Mouse (Mus musculus): ENCODE measurements around the gene Castor2.

Castor2 gene

DNA sequence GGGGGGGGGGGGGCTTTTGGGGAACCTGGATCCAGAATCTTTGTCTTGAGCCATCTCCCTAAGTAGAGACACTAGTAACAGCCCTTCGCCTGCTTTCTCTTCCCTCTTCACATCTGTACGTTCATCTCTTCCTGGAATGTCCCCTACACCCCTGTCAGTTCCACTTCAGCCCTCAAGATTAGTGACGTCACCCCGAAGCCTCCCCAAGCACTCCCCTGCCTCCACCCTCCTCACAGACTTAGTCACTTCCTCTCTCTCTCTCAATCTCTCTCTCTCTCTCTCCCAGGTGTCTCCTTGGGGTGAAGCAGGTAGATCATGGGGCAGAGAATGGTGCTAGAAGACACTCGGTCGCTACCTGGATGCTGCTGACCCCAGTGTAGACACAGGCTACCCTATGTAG lies 3.2 kb downstream of the Castor2 start:
- no peak for DNase-seq (ENCODE audit: low spot score)

DNA sequence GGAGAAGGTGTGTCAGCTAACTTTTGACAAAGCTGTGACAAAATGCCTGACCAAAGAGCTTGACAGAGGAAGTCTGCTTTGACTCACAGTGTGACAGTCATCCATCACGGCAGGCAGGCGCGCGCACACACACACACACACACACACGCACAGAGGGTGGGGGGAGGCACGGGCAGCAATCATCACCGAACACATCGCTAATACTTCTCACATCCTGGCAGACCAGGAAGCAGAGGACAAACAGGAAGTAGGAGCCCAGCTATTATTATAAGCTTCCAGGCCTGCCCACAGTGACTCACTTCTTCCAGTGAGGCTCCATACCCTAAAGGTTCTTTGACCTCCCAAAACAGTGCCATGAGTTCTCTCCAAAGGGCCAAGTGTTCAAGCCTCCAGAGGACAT lies 6.3 kb downstream of the Castor2 start:
- DNase-seq (ENCODE audit: low spot score): no peak

DNA sequence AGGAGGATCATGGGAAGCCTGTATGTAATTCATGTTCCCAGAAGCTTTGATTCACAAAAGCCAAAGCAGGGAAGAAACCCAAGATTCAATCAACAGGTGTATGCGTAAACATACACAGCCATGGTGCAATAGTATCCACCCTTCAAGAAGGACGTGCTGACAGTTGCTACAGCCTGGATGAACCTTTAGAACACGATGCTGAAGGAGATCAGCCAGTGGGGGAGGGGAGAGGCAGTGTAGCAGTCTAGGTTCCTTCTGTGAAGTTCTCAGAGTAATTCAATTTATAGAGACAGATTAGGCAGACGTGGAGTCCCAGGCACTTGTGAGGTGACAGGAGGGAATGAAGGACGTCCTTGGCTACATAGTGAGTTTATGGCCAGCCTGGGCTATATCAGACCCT lies 15.5 kb downstream of the Castor2 start:
- no peak for DNase-seq (ENCODE audit: low spot score)

DNA sequence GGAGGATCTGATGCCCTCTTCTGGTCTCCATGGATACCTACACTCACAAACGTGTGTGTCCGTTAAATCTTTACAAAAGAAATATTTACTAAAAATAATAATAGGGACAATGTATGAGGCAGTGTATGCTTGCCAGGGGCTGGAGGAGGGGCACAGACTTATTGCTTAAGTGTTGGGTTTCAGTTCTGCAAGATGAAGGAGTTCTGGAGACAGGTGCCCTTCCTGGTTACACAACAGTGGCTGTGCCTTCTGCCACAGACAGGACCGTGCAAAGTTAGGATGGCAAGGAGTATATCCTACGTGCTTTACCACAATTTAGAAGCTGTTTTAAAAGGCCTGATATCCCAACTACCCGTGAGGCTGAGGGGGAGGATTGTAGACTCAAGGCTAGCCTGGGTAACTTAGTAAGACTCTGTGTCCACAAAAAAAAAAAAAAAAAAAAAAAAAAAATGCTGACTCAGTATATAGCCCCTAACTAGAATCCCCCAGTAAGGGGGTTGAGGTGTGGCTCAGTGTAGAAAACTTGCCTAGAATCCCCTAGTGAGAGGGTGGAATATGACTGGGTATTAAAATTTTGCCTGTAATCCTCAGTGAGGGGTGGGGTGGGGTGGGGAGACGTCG lies 16.2 kb downstream of the Castor2 start:
- DNase-seq (ENCODE audit: low spot score): no peak

DNA sequence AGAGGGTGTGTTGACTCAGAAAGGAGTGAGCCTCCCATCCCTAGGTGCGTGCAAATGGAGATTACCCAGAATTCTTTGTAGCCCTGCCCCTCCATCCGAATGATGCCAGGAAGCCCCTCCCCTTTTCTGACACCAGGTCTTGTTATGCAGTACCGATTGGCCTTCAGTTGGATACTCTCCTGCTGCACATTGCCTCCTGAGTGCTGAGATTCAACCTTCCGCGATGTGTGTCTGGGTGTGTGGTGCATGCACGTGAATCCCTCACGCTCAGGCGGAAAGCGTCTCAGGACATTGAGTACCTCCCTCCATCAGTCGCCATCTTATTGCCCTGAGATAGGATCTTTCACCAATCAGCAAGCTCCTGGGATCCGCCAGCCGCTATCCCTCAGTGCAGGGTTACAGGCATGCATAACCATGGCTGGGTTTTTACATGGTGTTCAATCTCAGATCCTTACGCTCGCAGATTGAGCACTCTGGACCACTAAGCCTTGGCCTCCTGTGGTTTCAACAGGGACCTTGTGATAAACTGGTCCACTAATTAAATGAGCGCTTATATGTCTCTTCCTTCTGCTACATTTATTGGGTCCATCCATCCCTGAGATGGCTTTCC lies 19.4 kb downstream of the Castor2 start:
- DNase-seq (ENCODE audit: low spot score): no peak

DNA sequence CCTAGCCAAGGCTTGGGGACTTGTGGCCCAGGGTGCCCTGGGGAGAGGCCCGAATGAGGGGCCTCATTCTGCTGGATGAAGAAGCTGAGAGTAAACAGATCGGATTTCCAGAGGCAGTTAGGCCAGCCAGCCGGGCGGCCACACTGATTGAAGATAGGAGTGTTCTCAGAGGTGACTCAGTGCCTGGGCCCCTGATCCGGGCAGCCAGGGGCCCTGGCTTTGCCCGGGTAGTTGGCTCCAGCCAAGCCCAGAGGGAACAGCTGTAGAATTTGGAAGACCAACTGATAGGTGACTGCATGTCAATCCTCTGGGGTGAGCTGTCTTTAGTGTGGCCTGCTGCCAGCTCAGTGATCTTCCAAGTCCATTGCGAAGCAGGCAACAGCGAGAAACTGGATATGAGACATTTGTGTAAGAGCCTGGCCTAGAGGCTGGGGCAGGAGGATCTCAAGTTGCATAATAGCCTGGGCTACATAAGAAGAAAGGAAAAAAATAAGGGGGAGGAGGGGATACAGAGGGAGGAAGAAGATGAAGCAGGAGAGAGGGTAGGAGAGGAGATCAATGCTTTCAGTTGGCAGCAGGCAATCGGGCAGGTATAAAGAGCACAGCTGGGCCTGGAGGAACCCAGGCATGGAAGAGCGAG lies 20.1 kb downstream of the Castor2 start:
- DNase-seq (ENCODE audit: low spot score): no peak

DNA sequence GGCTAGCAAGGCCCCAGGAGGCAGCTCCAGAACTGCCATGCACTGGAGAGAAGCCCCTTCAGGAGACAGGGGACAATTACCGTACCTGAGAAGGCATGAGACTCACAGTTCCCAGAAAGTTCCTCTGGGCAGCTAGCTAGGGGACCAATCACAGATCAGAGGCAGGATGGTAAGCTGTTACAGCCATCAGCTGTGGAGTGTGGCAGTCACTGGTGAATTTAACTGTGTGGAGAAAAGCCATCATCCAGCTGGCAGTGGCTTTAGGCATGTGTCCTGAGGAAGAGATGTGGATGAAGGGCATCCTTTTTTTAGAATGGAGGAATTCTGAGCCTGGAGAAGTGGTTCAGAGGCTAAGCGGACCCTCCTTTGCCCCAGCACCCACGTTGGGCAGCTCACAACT lies 20.6 kb downstream of the Castor2 start:
- DNase-seq (ENCODE audit: low spot score): no peak

DNA sequence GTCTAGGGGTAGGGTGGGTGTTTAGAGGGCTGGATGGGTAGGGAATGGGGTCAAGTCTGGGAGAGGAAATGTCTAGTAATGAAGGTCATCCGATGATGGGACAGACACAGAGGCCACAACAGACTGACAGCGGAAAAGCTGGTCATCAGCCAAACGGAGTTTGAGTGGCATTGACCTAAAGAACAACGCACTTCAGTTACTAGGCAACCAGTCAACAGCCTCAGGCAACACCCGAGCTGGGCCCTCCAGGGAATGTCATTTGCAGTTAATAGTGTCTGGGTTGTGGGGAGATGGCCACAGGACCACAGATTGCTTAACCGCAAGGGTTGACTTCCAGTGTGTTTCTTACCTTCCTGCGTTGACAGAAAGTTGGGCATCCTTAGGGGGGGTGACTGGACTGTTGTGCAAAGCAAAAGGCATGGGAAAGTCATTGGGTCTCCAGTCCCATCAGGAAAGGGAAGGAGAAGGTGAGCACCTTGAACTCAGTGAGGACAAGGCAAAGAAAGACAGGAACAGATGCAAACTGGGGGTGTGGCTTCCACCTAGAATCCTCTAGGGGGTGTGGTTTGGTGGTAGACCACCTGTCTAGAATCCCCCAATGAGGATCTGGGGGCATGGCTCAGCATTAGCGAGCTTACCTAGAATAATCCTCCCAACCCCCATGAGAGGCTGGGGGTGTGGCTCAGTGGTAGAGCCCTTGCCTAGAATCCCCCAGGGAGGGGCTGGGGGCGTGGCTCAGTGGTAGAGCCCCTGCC lies 21.8 kb downstream of the Castor2 start:
- DNase-seq (ENCODE audit: low spot score): no peak

DNA sequence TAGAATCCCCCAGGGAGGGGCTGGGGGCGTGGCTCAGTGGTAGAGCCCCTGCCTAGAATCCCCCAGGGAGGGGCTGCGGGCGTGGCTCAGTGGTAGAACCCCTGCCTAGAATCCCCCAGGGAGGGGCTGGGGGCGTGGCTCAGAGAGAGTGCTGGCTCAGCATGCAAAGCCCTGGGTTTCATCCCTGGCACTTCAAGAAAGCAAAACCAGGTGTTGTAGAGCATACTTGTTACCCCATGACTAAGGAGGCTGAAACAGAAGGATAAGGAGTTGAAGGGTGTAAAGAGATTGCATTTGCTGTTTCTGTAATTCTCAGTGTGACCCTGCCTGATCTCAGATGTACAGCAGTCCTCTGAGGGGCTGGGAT lies 22.4 kb downstream of the Castor2 start:
- no peak for DNase-seq (ENCODE audit: low spot score)

DNA sequence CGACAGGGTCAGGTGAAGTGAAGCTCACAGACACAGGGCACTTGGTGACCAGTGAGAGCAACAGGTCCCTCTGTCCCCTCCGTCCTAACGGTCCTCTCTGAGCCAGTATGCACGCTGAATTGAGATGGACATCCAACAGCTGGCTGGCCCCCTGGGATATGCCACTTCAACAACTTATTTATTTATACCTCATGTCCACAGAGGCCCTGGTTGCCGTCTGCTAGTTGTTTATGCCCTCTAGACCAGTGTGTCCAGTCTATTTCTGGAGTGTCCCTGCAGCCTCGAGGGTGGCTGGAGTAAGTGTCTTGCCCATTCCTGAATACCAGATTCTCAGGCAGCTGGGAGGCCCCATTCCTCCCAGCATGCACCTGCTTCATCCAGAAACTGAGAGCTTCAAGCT lies 24.3 kb downstream of the Castor2 start:
- DNase-seq (ENCODE audit: low spot score): no peak

DNA sequence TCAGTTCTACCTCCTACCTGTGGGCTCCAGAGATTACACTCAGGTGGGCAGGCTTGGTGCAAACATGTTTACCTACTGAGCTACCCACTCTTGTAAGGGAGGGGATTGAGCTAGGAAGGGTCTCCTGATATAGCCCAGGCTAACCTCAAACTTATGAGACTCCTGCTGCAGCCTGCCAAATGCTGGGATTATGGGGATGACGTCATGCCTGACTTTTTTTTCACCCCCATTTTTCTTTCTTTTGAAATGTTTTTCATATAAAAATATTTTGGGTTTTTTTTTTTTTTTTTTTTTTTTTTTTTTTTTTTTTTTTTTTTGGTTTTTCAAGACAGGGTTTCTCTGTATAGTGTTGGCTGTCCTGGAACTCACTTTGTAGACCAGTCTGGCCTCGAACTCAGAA lies 26.7 kb downstream of the Castor2 start:
- DNase-seq (ENCODE audit: low spot score): no peak

DNA sequence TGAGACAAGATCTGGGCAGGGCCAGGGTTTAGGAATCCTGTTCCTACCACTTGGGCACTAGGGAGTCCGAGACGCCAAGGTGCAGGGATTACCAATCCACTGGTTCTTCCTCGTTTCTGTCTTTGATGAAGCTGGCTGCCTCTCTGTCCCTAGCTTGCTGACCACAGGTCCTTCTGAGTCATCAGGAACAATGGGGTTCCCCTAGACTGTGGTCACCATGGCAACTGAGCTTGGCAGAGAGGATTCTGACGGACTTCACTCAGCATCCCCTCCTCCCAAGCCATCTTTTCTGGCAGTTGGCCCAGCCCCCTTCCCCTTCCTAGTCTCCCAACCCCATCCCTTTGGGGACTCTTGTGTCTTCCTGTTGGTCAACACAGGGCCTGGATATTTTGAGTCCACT lies 32.1 kb downstream of the Castor2 start:
- DNase-seq (ENCODE audit: low spot score): no peak

DNA sequence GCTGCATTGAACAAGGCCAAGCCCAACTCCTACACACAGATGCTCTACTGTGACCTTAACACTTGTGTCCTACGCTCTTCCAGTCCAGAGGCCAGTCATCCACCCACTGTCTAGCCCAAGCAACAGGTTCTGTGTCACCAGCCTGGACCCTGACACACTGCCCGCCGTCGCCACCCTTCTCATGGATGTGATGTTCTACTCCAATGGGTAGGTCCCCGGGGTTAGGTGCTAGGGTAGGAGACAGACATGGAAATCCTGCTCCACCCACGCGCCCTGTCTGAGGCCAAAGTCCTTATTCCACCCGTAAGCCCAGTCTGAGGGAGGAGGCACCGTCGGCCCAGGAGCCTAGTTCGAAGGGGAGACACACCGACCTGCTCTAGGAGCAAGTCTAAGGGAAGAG lies 36.5 kb downstream of the Castor2 start:
- no peak for DNase-seq (ENCODE audit: low spot score)

DNA sequence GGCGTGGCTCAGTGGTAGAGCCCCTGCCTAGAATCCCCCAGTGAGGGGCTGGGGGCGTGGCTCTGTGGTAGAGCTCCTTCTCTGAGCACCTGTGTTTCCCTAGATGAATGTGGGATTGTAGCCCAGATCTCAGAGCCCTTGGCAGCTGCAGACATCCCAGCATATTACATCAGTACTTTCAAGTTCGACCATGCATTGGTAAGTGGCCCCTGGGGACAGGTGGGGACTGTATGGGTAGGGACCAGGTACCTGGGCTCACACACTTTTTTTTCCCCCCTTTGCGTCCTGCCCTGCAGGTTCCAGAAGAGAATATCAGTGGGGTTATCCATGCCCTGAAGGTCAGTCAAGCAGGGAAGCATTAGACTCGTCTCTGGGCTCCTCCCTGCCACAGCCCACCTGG lies 38.4 kb downstream of the Castor2 start:
- no peak for DNase-seq (ENCODE audit: low spot score)

DNA sequence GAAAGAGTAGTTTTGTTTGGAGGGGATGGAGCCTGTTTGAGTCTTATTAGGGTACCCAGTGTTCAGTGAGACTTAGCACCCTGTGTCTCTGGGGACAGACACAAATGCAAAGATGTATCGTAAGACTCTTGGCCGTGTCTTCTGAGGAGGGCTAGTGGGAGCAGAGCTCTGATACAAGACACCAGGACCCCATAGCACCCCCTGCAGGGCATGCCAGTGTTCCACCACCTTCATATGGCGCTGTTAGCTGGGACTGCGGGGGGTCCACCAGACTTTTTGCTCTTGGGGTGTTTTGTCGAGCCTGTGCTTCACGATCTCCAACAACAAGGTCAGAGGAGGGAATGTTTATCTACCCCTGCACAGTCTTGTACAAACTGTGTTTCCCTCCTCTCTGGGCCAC lies 39.9 kb downstream of the Castor2 start:
- DNase-seq (ENCODE audit: low spot score): no peak

DNA sequence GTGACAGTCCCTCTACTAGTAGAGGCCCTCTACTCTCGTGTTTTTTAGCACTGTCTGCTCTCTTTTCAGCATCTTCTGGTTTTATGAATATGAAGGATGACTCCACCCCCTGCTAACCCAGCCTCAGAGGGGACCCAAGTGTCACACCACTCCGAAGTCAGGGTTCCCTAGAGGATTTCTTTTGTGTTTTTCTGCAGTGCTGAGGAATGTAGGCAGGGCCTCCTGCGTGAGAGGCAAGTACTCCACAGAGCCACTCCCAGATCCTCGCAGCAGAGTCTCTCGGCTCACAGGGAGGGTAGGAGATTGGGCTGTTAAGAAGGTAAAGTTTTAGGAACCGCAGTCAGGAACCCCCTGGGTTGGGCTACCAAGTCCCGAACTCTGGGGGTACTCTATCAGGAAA lies 41.7 kb downstream of the Castor2 start:
- no peak for DNase-seq (ENCODE audit: low spot score)

DNA sequence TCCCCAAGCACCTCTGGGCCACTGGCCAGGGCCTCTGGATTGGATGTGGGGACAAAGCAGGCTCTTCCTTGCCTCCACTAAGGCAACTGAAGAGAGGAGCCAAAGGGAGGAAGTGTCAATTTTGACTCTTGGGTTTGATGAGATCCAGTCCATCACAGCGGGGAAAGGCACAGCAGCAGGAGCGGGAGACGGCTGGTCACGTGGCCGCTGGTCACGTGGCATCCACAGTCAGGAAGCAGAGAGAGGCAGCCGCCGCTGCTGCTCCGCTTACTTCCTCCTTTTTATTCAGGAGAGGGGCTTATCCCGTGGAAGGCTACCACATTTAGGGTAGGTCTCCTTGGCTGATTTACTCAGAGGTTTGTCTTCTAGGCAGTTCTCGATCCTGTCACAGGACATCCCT lies 42.9 kb downstream of the Castor2 start:
- no peak for DNase-seq (ENCODE audit: low spot score)

DNA sequence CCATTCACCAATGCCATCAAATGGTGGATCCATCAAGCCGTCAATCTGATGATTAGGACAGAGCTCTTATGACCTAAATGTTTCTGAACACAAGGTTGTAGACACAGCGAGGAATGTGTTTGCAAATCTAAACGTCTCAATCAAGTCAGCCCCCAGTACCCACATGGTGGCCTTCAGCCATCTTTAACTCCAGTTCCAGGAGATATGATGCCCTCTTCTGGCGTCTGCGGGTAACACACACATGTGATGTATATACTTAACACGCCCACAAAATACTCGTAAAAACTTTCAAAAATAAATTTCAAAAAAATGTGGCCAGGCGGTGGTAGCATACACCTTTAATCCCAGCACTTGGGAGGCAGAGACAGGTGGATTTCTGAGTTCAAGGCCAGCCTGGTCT lies 45.5 kb downstream of the Castor2 start:
- no peak for DNase-seq (ENCODE audit: low spot score)

DNA sequence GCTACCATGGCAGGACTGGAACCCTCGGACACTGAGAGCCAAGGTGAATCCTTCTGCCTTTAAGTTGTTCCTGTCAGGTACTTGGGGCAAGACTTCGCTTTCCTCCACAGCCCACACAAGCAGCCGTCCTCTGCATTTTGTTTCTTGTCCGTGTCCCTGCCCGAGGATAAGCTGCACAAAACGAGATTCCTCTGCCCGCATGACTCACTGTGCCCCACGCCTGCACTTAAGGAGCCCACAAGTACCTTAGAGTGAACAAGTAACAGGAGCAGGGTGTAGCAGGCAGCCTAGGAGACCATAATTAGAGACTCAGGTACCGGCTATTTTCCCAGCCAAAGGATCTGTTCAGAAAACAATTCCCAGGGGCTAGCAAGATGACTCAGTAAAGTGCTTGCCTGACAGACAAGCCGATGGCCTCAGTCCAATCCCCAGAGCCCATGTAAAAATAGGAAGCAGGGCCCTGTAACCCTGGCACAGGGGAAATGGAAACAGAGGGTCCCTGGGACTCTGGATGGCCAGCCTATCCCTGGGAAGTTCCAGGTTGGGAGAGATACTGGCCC lies 47.8 kb downstream of the Castor2 start:
- no peak for DNase-seq (ENCODE audit: low spot score)

DNA sequence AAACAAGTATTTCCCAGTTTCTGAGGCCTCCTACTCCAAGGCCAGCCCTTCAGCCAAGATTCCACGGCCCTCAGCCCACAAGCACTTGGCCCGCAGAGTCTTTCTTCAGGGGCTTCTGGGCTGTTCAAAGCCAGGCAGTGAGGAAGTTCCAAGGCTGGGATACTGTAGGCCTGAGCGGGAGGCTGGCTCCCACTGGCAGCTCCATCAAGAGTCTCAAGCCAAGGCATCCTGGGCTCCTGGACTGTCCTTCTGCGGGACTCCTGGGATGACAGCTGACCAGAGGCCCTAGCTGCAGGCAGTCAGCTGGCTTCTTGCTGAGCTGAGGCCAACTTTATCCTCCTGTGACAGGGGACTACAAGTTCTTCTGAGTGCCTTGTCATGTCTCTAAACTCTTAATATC lies 48.6 kb downstream of the Castor2 start:
- no peak for DNase-seq (ENCODE audit: low spot score)

DNA sequence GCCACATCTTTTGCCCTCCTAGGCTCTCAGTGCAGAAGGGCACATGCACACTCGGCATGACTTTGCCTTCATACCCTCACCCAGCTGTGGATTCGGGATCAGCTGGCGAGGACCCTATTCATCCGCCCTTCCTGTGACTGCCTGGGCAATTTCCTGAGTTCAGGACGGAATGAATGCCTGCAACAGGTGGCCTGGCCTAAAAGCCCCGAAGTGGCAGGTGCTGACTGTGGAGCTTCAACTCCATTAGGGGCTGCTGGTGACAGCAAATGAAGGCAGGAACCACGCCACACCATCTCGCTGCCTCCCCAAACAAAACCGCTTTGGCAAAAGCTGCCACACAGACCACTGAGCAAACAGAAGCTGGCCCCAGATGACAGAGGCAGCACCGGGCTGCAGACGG lies 52.4 kb downstream of the Castor2 start:
- no peak for DNase-seq (ENCODE audit: low spot score)

DNA sequence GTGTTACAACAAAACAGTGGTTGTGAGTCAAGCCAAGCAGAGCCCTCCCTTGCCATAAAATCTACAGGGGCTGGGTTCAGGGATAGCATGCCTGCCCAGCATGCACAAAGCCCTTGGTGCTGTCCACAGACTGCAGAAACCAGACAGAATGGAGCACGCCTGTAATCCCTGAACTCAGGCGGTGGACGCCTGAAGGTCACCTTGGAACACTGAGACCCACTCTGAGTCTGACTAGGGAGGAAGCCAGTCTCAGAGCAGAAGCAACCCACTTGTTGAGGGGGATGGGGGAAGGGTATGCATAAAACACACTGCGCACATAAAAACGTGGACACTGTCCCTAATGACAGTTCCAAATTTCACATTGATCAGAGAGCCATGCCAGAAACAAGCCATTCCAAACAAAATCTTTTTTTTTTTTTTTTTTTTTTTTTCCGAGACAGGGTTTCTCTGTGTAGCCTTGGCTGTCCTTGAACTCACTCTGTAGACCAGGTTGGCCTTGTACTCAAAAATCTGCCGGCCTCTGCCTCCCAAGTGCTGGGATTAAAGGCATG lies 56.5 kb downstream of the Castor2 start:
- no peak for DNase-seq (ENCODE audit: low spot score)

DNA sequence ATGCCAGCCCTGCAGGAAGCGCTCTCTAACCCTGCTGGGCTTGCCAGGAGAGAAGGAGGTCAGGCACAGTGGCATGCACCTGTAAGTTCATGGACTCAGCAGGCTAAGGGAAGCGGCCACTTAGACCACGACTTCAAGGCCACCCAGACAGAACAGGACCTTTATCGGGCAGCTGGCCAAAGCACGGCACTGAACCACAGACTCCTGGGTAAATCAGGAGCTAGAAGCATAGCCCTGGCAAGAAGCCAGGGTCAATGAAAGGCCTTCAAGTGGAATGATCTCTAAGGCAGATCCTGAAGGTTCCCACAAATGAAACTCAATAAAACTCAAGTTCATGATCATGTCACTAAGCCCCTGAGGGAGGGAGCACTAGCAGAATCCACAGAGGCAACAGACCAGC lies 65.2 kb downstream of the Castor2 start:
- DNase-seq (ENCODE audit: low spot score): no peak

Data from layer of hippocampus, adult 11-12 months (tissue).